Mouse (Mus musculus) liver, embryonic 16.5 days (tissue): ENCODE measurements around the gene 4930522H14Rik. TPM values are rescaled to one million over a fixed set of nuclear protein-coding genes. Genes with fewer than 3 reads are reported as not detected.

Experiments
- ATAC-seq: fragments of 200-750 bp; cut with Nextera tagmentation; 2 replicates; pipeline ENCODE4 v1.8.0; 2017; ENCODE audit warnings: low read depth, mild to moderate bottlenecking, moderate number of reproducible peaks, moderate library complexity
- H3K27ac ChIP-seq: fragments of 300-500 bp; sonication (generic); 2 replicates; pipeline ENCODE4 v1.5.1; 2014; ENCODE audit warnings: mild to moderate bottlenecking, low read length
- H3K27me3 ChIP-seq: fragments of 300-500 bp; sonication (generic); 2 replicates; pipeline ENCODE4 v1.6.1; 2014; ENCODE audit warnings: low read depth, low read length, mixed read lengths; ENCODE audit not compliant: control insufficient read depth, insufficient read depth
- H3K36me3 ChIP-seq: fragments of 300-500 bp; sonication (generic); 2 replicates; pipeline ENCODE4 v1.6.1; 2014; ENCODE audit warnings: mild to moderate bottlenecking; ENCODE audit not compliant: control insufficient read depth, insufficient read depth
- H3K4me1 ChIP-seq: fragments of 300-500 bp; sonication (generic); 2 replicates; pipeline ENCODE4 v1.6.1; 2014; ENCODE audit warnings: low read depth, low read length, mixed read lengths; ENCODE audit not compliant: control insufficient read depth
- H3K4me2 ChIP-seq: fragments of 300-500 bp; sonication (generic); 2 replicates; pipeline ENCODE4 v1.6.1; 2014; ENCODE audit warnings: low read depth, low read length, mixed read lengths
- H3K4me3 ChIP-seq: fragments of 300-500 bp; sonication (generic); 2 replicates; pipeline ENCODE4 v1.5.1; 2014; ENCODE audit warnings: low read depth, mild to moderate bottlenecking, low read length
- H3K9ac ChIP-seq: fragments of 300-500 bp; sonication (generic); 2 replicates; pipeline ENCODE4 v1.6.1; 2014; ENCODE audit warnings: low read depth, low read length
- H3K9me3 ChIP-seq: fragments of 300-500 bp; sonication (generic); replicated peaks from 2 replicates; pipeline ENCODE4 v1.6.1; 2016; ENCODE audit warnings: low read length; ENCODE audit not compliant: control insufficient read depth
- WGBS: fragments of 180-500 bp; shearing (Covaris S2); extraction: QIAGEN DNeasy Blood & Tissue Kit; methylation state at CpG from one replicate; pipeline ENCODE4 v1.1.7; 2014; ENCODE audit not compliant: insufficient replicate concordance; 5-methylcytosine and 5-hydroxymethylcytosine counted together
- polyA plus RNA-seq: library from polyadenylated mRNA; unstranded; fragments of >200 nt; fragmentation: Nextera tagmentation; extraction: Ambion mirVana; gene quantifications from 2 replicates; pipeline ENCODE4 v1.2.1, GENCODE M21; 2015

4930522H14Rik gene
- not detected in 2 replicates for polyA plus RNA-seq

GRCm38 (mm10) chr4:109531111-109531510, at the start of gene 4930522H14Rik:
TSS of gene 4930522H14Rik (minus strand) at chr4:109531297.
- ATAC-seq = no peak
- Histone ChIP-seq H3K4me3 (no peak within 1 kb of the TSS), H3K9me3 (no peaks in the 10 kb centered on the region), H3K27ac (no peak within 1 kb of the TSS), H3K27me3 (no peaks in the 10 kb centered on the region), H3K4me1 (no peaks in the 10 kb centered on the region), H3K36me3 (no peaks in the 10 kb centered on the region), H3K9ac (no peak within 1 kb of the TSS), H3K4me2 (no peak within 1 kb of the TSS)
- WGBS = 86% methylated on average over 2 of the region's 2 CpGs

- no peak for ATAC-seq
- Histone ChIP-seq H3K4me1 (no peaks in the 10 kb centered on the region), H3K27me3 (no peaks in the 10 kb centered on the region), H3K27ac (no peak overlapping the region), H3K4me2 (no peak overlapping the region), H3K9ac (no peak overlapping the region), H3K36me3 (no peaks in the 10 kb centered on the region), H3K4me3 (no peak overlapping the region), H3K9me3 (no peaks in the 10 kb centered on the region)
- 66% methylated on average over 3 of the region's 3 CpGs for WGBS
Measured at GRCm38 (mm10) chr4:109578356-109578755, 47.3 kb upstream of the 4930522H14Rik start.

GRCm38 (mm10) chr4:109576933-109577332, 45.8 kb upstream of the 4930522H14Rik start:
- ATAC-seq = no peak
- H3K36me3 ChIP-seq = no peaks in the 10 kb centered on the region
- H3K4me2 ChIP-seq = no peak overlapping the region
- no peak overlapping the region for H3K9ac ChIP-seq
- no peak overlapping the region for H3K27ac ChIP-seq
- H3K9me3 ChIP-seq = no peaks in the 10 kb centered on the region
- WGBS = 60% methylated on average over 5 of the region's 5 CpGs
- no peaks in the 10 kb centered on the region for H3K4me1 ChIP-seq
- no peak overlapping the region for H3K4me3 ChIP-seq
- no peaks in the 10 kb centered on the region for H3K27me3 ChIP-seq

- ATAC-seq = no peak
- Histone ChIP-seq H3K9ac (no peak overlapping the region), H3K36me3 (no peaks in the 10 kb centered on the region), H3K4me3 (no peak overlapping the region), H3K4me2 (no peak overlapping the region), H3K4me1 (no peaks in the 10 kb centered on the region), H3K27ac (no peak overlapping the region), H3K9me3 (no peaks in the 10 kb centered on the region), H3K27me3 (no peaks in the 10 kb centered on the region)
- WGBS = 64% methylated on average over 9 of the region's 9 CpGs
Measured at GRCm38 (mm10) chr4:109574845-109575244, 43.7 kb upstream of the 4930522H14Rik start.

GRCm38 (mm10) chr4:109574331-109574730, 43.2 kb upstream of the 4930522H14Rik start:
- no peak for ATAC-seq
- H3K4me3 ChIP-seq = no peak overlapping the region
- WGBS = 38% methylated on average over 8 of the region's 8 CpGs
- no peaks in the 10 kb centered on the region for H3K9me3 ChIP-seq
- no peak overlapping the region for H3K27ac ChIP-seq
- H3K4me2 ChIP-seq = no peak overlapping the region
- no peaks in the 10 kb centered on the region for H3K4me1 ChIP-seq
- no peak overlapping the region for H3K9ac ChIP-seq
- no peaks in the 10 kb centered on the region for H3K36me3 ChIP-seq
- H3K27me3 ChIP-seq = no peaks in the 10 kb centered on the region

GRCm38 (mm10) chr4:109572632-109573031, 41.5 kb upstream of the 4930522H14Rik start:
- H3K9ac ChIP-seq = no peak overlapping the region
- H3K4me1 ChIP-seq = no peaks in the 10 kb centered on the region
- H3K4me3 ChIP-seq = no peak overlapping the region
- 50% methylated on average over 1 of the region's 1 CpGs for WGBS
- H3K9me3 ChIP-seq = no peaks in the 10 kb centered on the region
- H3K4me2 ChIP-seq = no peak overlapping the region
- ATAC-seq = no peak
- no peaks in the 10 kb centered on the region for H3K36me3 ChIP-seq
- H3K27ac ChIP-seq = no peak overlapping the region
- no peaks in the 10 kb centered on the region for H3K27me3 ChIP-seq

GRCm38 (mm10) chr4:109569421-109569820, 38.3 kb upstream of the 4930522H14Rik start:
- H3K4me1 ChIP-seq = no peaks in the 10 kb centered on the region
- no peaks in the 10 kb centered on the region for H3K36me3 ChIP-seq
- H3K4me3 ChIP-seq = no peak overlapping the region
- H3K9me3 ChIP-seq = no peaks in the 10 kb centered on the region
- ATAC-seq = no peak
- H3K4me2 ChIP-seq = no peak overlapping the region
- no peaks in the 10 kb centered on the region for H3K27me3 ChIP-seq
- no peak overlapping the region for H3K9ac ChIP-seq
- 74% methylated on average over 9 of the region's 9 CpGs for WGBS
- H3K27ac ChIP-seq = no peak overlapping the region

GRCm38 (mm10) chr4:109568959-109569358, 37.9 kb upstream of the 4930522H14Rik start:
- no peaks in the 10 kb centered on the region for H3K9me3 ChIP-seq

GRCm38 (mm10) chr4:109564711-109565110, 33.6 kb upstream of the 4930522H14Rik start:
- H3K4me3 ChIP-seq = no peak overlapping the region
- no peak overlapping the region for H3K9ac ChIP-seq
- H3K4me1 ChIP-seq = no peaks in the 10 kb centered on the region
- H3K36me3 ChIP-seq = no peaks in the 10 kb centered on the region
- no peaks in the 10 kb centered on the region for H3K27me3 ChIP-seq
- H3K27ac ChIP-seq = no peak overlapping the region
- ATAC-seq = no peak
- H3K9me3 ChIP-seq = no peaks in the 10 kb centered on the region
- 65% methylated on average over 6 of the region's 6 CpGs for WGBS
- no peak overlapping the region for H3K4me2 ChIP-seq

More at GRCm38 (mm10) chr4:109568959-109569358, 37.9 kb upstream of the 4930522H14Rik start:
- no peak for ATAC-seq
- Histone ChIP-seq H3K9ac (no peak overlapping the region), H3K27me3 (no peaks in the 10 kb centered on the region), H3K4me2 (no peak overlapping the region), H3K4me3 (no peak overlapping the region), H3K27ac (no peak overlapping the region), H3K4me1 (no peaks in the 10 kb centered on the region), H3K36me3 (no peaks in the 10 kb centered on the region)
- WGBS = 72% methylated on average over 10 of the region's 10 CpGs
